Mouse (Mus musculus): ENCODE data around the gene Plau.

- no peak for TF ChIP-seq CTCF (IDR thresholded peaks at IDR 0.05; ENCODE audit: borderline replicate concordance, extremely low read depth, insufficient read depth, insufficient read length)
- no peak for TF ChIP-seq POLR2A (IDR thresholded peaks at IDR 0.05; ENCODE audit: borderline replicate concordance, extremely low read depth, insufficient read depth, insufficient read length, poor library complexity, severe bottlenecking)
Measured at GRCm38 (mm10) chr14:20836171-20836904, at the start of gene Plau.

All from brain, embryonic 14.5 days (tissue).